Mouse (Mus musculus) liver, adult 2 months (tissue): ENCODE results near the gene Ddost.

Experiments
- CTCF ChIP-seq: fragments of 200-500 bp; IDR thresholded peaks from 2 replicates; pipeline ENCODE4 v1.5.1; 2011; ENCODE audit warnings: low read depth, low read length, control low read depth
- POLR2A ChIP-seq: fragments of 200-500 bp; IDR thresholded peaks from 2 replicates; pipeline ENCODE4 v1.6.1; 2011; ENCODE audit warnings: low read length, control low read depth; ENCODE audit not compliant: insufficient read depth; ENCODE audit errors: extremely low read depth

DNA sequence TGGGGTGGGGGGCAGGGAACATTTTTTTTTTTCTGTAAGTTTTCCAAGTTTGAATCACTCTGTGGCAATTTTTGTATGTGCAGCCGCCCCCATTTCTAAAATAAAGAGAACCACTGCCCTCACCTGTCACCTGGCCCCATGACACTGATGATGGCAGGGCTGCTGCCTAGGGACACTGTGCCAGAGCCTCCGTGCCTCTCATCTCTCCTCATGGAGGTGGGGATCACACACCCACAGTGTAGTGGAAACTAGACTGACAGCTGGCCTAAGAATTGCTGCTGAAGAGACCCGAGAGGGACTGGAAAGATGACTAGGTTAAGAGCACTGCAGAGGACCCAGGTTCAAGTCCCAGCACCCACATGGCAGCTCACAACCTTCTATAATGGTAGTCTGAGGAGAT is 7.6 kb downstream of the Ddost start:
- TF ChIP-seq CTCF = no peak
- no peak for TF ChIP-seq POLR2A
